Mouse (Mus musculus): Measurements from ENCODE around the gene Hist2h3c1.

Hist2h3c1 gene

GRCm38 (mm10) chr3:96292641-96293040, 46.2 kb downstream of the Hist2h3c1 start:
- DNase-seq, result no peak

GRCm38 (mm10) chr3:96293368-96293767, 46.9 kb downstream of the Hist2h3c1 start:
- no peak for DNase-seq

GRCm38 (mm10) chr3:96293787-96294186, 47.3 kb downstream of the Hist2h3c1 start, which contains the start of gene Fcgr1:
TSS of gene Fcgr1 (minus strand) at chr3:96293969.
- DNase-seq, result no peak

All from lung, postnatal 10 days (tissue).